In genomic region chr11:105402355-105402754, GRCm38 (mm10) we compare ENCODE assay signal across 16 mouse cellular contexts. TPM values are rescaled to one million over a fixed set of nuclear protein-coding genes. Genes with fewer than 3 reads are reported as not detected.
A peak's percentile ranks its signal among the peaks of the same experiment; 100 is the strongest.
DNase-seq lines count a peak whose midpoint lies in the region; ATAC-seq and TF ChIP-seq lines count a peak whose summit lies in the region.
"Had no signal": no experiment of that assay in that cellular context is flagged by ENCODE, and none has a peak within 500 bp of the region (broad histone marks: within the 10 kb centered on the region; RNA-seq: fewer than 3 reads in every experiment).

No protein-coding gene starts in this region.

- no peak overlapping the region for H3K27ac ChIP-seq in limb, embryonic 14.5 days (replicated peaks; ENCODE audit: low read depth, low read length)
- H3K27ac ChIP-seq in heart, embryonic 12.5 days (ENCODE audit: poor library complexity, severe bottlenecking): no peak overlapping the region
- H3K27ac ChIP-seq: stomach, postnatal 0 days had no signal

- TF ChIP-seq POLR2A in limb, embryonic 14.5 days (IDR thresholded peaks at IDR 0.05; ENCODE audit: borderline replicate concordance, extremely low read depth, insufficient read depth, insufficient read length): no peak

- DNase-seq in gastrocnemius, postnatal 14 days: peak; percentile 19
- no peak for DNase-seq in gastrocnemius, postnatal 36 days
- DNase-seq in lung, postnatal 36 days: peak; percentile 6
- no peak for DNase-seq in lung, postnatal 10 days
- DNase-seq in brain, adult 2 months (ENCODE audit: low read depth, low spot score): peak; percentile 51
- peak; percentile 37 for DNase-seq in limb, embryonic 14.5 days (ENCODE audit: low spot score)
- DNase-seq: adrenal gland, postnatal 14 days; kidney, adult 9 months; thymus, postnatal 4 days had no signal

- no peak overlapping the region for H3K4me2 ChIP-seq in limb, embryonic 14.5 days (replicated peaks; ENCODE audit: low read depth, low read length, severe bottlenecking)
- no peak overlapping the region; the same call in 1 of the 2 replicates for H3K4me2 ChIP-seq in heart, embryonic 12.5 days
- H3K4me2 ChIP-seq: heart, embryonic 11.5 days had no signal

- intact Hi-C loops in gastrocnemius, postnatal 14 days (cut with DNase I; ENCODE audit: low total_unique reads): no loop called here
- intact Hi-C loops in gastrocnemius, postnatal 36 days (cut with DNase I): no loop called here

- no peak for ATAC-seq in limb, embryonic 14.5 days (ENCODE audit: low FRiP score, low read depth)
- ATAC-seq in heart, embryonic 12.5 days (ENCODE audit: insufficient number of reproducible peaks, low FRiP score): no peak

- H3K36me3 ChIP-seq in limb, embryonic 14.5 days (ENCODE audit: control insufficient read depth, insufficient read depth, low read length): no peaks in the 10 kb centered on the region
- no peaks in the 10 kb centered on the region for H3K36me3 ChIP-seq in heart, embryonic 12.5 days

- no peaks in the 10 kb centered on the region for H3K9me3 ChIP-seq in limb, embryonic 14.5 days (ENCODE audit: control insufficient read depth, low read length)
- H3K9me3 ChIP-seq in heart, embryonic 12.5 days (replicated peaks): no peaks in the 10 kb centered on the region

- WGBS in limb, embryonic 14.5 days: 22% methylated on average over 7 of the region's 9 CpGs
- 43% methylated on average over 9 of the region's 9 CpGs for WGBS in heart, embryonic 12.5 days

- H3K9ac ChIP-seq in limb, embryonic 14.5 days (ENCODE audit: low read depth, low read length, severe bottlenecking): no peak overlapping the region
- H3K9ac ChIP-seq in heart, embryonic 12.5 days: no peak overlapping the region

- no peak overlapping the region for H3K4me3 ChIP-seq in limb, embryonic 14.5 days (replicated peaks; ENCODE audit: low read length)
- no peak overlapping the region for H3K4me3 ChIP-seq in heart, embryonic 12.5 days

- H3K4me1 ChIP-seq in limb, embryonic 14.5 days (ENCODE audit: control insufficient read depth, insufficient read depth, low read length): 0 out of 2 replicates have a peak, but pooled peaks cover 8% of the 10 kb centered on the region
- H3K4me1 ChIP-seq in heart, embryonic 12.5 days (replicated peaks): peaks cover 15% of the 10 kb centered on the region

- H3K27me3 ChIP-seq in limb, embryonic 14.5 days (ENCODE audit: control insufficient read depth, insufficient read depth, low read length): no peaks in the 10 kb centered on the region
- H3K27me3 ChIP-seq in heart, embryonic 12.5 days (replicated peaks): no peaks in the 10 kb centered on the region

RNA-seq across cellular contexts. Expression of gene March10, which starts 54.2 kb away (rescaled TPM):
- total RNA-seq in gastrocnemius, postnatal 14 days (2021): not detected
- total RNA-seq in gastrocnemius, postnatal 36 days (2021): not detected
- polyA plus RNA-seq in limb, embryonic 14.5 days (2012; rRNA removed): 0.18 and 0.28 TPM in 2 replicates
- not detected in 2 replicates for polyA plus RNA-seq in limb, embryonic 14.5 days (2014; fragmentation: Nextera tagmentation; extraction: Ambion mirVana)
- 0.57 TPM in 1 of 2 replicates, not detected in the other for polyA plus RNA-seq in heart, embryonic 12.5 days (2016; fragmentation: Nextera tagmentation; extraction: Ambion mirVana)
- total RNA-seq: adrenal gland, postnatal 14 days; hematopoietic stem cell, adult 5-6 weeks; monocyte, adult 5-6 weeks; neutrophil, adult 5-6 weeks had no signal
- polyA plus RNA-seq: liver, embryonic 16.5 days; stomach, postnatal 0 days had no signal

Comparison
In these comparisons a context has a peak if more than half of its experiments do, and no peak if none do; other contexts are left out.
1. DNase-seq: peak in gastrocnemius, postnatal 14 days (single experiment), lung, postnatal 36 days (single experiment), brain, adult 2 months (single experiment) and limb, embryonic 14.5 days (single experiment); none in gastrocnemius, postnatal 36 days (0 of 2) and lung, postnatal 10 days (single experiment).